Mouse (Mus musculus) effector memory CD4-positive, alpha-beta T cell, adult 5 months (primary cell): ENCODE data around the gene Mrps36. TPM values are rescaled to one million over a fixed set of nuclear protein-coding genes. Genes with fewer than 3 reads are reported as not detected.

Experiments used
- polyA plus RNA-seq: library from polyadenylated mRNA; unstranded; fragments of 100-300 nt; shearing (Covaris generic); gene quantifications from one replicate; pipeline ENCODE4 v1.2.1, GENCODE M21; 2017

Mrps36 gene
- polyA plus RNA-seq = 46.5 TPM

GRCm38 (mm10) chr13:100744036-100744744 is at the start of gene Mrps36:
TSS of gene Mrps36 (minus strand) at chr13:100744659.

DNA sequence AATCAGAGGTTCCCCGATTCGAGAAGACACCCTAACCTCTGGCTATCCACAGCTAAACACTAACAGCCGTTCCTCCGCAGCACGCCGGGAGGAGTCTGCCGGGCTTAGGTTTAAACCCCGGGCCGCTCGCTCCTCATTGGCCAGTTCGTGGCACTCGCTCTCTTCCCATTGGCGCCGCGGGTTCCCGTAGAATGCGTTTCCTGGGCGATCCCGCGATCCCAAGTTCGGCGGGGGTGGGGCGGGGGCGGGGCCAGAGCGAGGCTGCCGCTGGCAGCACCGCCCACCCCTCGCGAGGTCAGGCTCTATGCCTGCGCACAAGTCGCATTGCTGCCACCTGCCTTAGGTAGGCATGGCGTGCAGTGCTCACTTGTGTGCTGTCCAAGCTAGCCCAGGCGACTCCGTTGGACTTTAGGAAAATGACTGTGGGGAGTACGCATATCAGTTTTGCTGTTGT is 42.0 kb upstream of the Mrps36 start, which contains the start of gene Ccnb1:
Gene Ccnb1 (minus strand): TSS at position 157 of the 454 bp plus-strand sequence.

GRCm38 (mm10) chr13:100775252-100776055 is 31.0 kb upstream of the Mrps36 start, which contains the start of gene Cenph:
TSS of gene Cenph (minus strand) at chr13:100775899.

GRCm38 (mm10) chr13:100730861-100731176 is 13.6 kb downstream of the Mrps36 start, which contains the start of gene Cdk7:
TSS of gene Cdk7 (minus strand) at chr13:100730939.

Other genes with a start within 250 kb of the Mrps36 start
- not detected for gene Ocln, start 191.9 kb downstream of the Mrps36 start, polyA plus RNA-seq
- gene Marveld2, start 127.7 kb downstream of the Mrps36 start, polyA plus RNA-seq = 8.5 TPM
- gene Ak6, start 93.7 kb downstream of the Mrps36 start, polyA plus RNA-seq = 77.0 TPM
- gene Rad17, start 93.6 kb downstream of the Mrps36 start, polyA plus RNA-seq = 18.3 TPM
- gene Taf9, start 93.1 kb downstream of the Mrps36 start, polyA plus RNA-seq = 9.6 TPM
- 14.6 TPM for gene Ccdc125, start 74.9 kb downstream of the Mrps36 start, polyA plus RNA-seq
- 45.3 TPM for gene Cdk7, start 13.7 kb downstream of the Mrps36 start, polyA plus RNA-seq
- gene Cenph, start 31.2 kb upstream of the Mrps36 start, polyA plus RNA-seq = 0.90 TPM
- gene Ccnb1, start 41.9 kb upstream of the Mrps36 start, polyA plus RNA-seq = 1.2 TPM
- 60.0 TPM for gene Slc30a5, start 88.8 kb upstream of the Mrps36 start, polyA plus RNA-seq